Mouse (Mus musculus) small intestine, adult 2 months (tissue): Measurements from ENCODE around the gene Frs3. TPM values are rescaled to one million over a fixed set of nuclear protein-coding genes. Genes with fewer than 3 reads are reported as not detected.
"Not testable (repeated sequence)": the region's sequence is repeated elsewhere in the genome, so short reads cannot be mapped to it uniquely, and the experiment has no call there.

Experiments
- H3K27ac ChIP-seq: fragments of 200-500 bp; 2 replicates; pipeline ENCODE4 v1.5.1; 2012; ENCODE audit warnings: low read depth, low read length, control low read depth, inconsistent platforms; ENCODE audit not compliant: insufficient read depth
- H3K27me3 ChIP-seq: fragments of 200-500 bp; 2 replicates; pipeline ENCODE4 v1.6.1; 2012; ENCODE audit warnings: mild to moderate bottlenecking, moderate library complexity, low read length, inconsistent platforms; ENCODE audit not compliant: control insufficient read depth, insufficient read depth
- H3K36me3 ChIP-seq: fragments of 200-500 bp; 2 replicates; pipeline ENCODE4 v1.6.1; 2012; ENCODE audit warnings: mild to moderate bottlenecking, low read length, control low read depth, inconsistent platforms; ENCODE audit not compliant: control insufficient read depth, insufficient read depth
- H3K4me1 ChIP-seq: fragments of 200-500 bp; 2 replicates; pipeline ENCODE4 v1.6.1; 2012; ENCODE audit warnings: low read length, inconsistent platforms, mixed read lengths; ENCODE audit not compliant: control insufficient read depth, insufficient read depth, insufficient read length
- H3K4me3 ChIP-seq: fragments of 200-500 bp; 2 replicates; pipeline ENCODE4 v1.5.1; 2012; ENCODE audit warnings: low read depth, mild to moderate bottlenecking, control low read depth, inconsistent platforms, low read length, moderate library complexity
- CTCF ChIP-seq: fragments of 200-500 bp; IDR thresholded peaks from 2 replicates; pipeline ENCODE4 v1.5.1; 2012; ENCODE audit warnings: low read depth, mild to moderate bottlenecking, control low read depth, inconsistent platforms, low read length, moderate library complexity, mixed read lengths; ENCODE audit not compliant: insufficient replicate concordance, insufficient read length; ENCODE audit errors: extremely low read depth
- POLR2A ChIP-seq: fragments of 200-500 bp; IDR thresholded peaks from 2 replicates; pipeline ENCODE4 v1.6.1; 2012; ENCODE audit warnings: low read depth, mild to moderate bottlenecking, control low read depth, inconsistent platforms, low read length, moderate library complexity
- WGBS: fragments of 180-500 bp; shearing (Covaris S2); methylation state at CpG from one replicate; pipeline ENCODE4 v1.1.7; 2018; 5-methylcytosine and 5-hydroxymethylcytosine counted together
- polyA plus RNA-seq: library from polyadenylated mRNA; depleted of rRNA; stranded (reverse); fragments of >200 nt; gene quantifications from 2 replicates; pipeline ENCODE4 v1.2.3, GENCODE M21; 2012; rRNA removed

The Frs3 gene
- polyA plus RNA-seq, result 7.1 and 13.1 TPM in 2 replicates

DNA sequence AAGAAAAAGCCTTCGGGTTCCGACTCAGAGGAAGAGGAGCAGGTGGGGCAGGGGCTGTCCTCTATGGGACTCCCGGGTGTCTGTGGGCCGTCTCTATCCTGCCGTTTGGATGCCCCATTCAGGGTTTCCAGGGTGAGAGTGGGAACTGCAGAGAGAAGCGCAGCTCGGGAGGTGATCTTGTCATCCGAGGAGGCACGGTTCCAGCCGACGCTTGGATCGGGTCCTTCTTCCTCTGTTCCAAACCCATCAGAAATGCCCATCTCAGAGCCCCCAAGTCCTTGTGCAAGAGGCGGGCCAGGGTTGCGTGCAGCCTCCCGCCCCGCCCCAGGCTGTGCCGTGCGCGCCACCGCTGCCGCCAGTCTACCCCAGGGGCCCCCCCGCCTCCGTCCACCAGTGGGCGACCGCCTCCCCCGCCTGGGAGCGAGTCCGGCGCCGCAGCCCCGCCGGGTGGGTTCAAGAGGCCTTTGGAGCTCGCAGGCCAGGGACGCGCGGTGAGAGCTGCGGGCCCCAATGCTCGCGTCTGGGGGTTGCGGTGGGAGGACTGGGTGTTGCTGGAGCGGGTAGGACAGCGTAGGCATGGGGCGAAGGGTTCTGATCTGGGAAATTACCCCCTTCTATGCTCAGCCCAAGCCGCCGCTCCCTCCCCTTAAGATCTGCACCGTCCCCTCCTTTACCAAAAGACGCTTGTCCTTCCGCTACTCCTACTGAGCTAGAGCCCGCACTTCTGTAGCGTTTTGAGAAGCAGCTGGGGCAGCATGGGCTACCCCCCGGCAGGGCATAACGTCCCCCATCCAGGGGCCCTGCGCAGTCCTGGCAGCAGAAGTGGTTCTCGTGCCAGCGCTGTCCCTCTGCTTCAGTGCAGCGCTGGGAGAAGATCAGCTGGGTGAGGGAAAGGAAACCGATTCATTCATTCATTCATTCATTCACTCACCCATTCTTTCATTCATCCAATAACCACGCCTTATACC is at the start of gene Frs3:
Gene Frs3, plus strand, starts transcription at position 423 of the 968 bp plus-strand sequence.
- peaks cover 6% of the 10 kb centered on the region for H3K4me1 ChIP-seq
- peak within 1 kb of the TSS; percentile 82 for H3K4me3 ChIP-seq
- no peaks in the 10 kb centered on the region for H3K27me3 ChIP-seq
- WGBS, result 3% methylated on average over 58 of the region's 58 CpGs
- H3K27ac ChIP-seq, result no peak within 1 kb of the TSS
- H3K36me3 ChIP-seq, result peaks cover 1% of the 10 kb centered on the region; the same call in 1 of the 2 replicates
- TF ChIP-seq CTCF (no peak), POLR2A (no peak)

- WGBS, result 85% methylated on average over 2 of the region's 2 CpGs
- H3K4me1 ChIP-seq, result no peaks in the 10 kb centered on the region
Measured at GRCm38 (mm10) chr17:47642992-47643391, 45.8 kb upstream of the Frs3 start.

DNA sequence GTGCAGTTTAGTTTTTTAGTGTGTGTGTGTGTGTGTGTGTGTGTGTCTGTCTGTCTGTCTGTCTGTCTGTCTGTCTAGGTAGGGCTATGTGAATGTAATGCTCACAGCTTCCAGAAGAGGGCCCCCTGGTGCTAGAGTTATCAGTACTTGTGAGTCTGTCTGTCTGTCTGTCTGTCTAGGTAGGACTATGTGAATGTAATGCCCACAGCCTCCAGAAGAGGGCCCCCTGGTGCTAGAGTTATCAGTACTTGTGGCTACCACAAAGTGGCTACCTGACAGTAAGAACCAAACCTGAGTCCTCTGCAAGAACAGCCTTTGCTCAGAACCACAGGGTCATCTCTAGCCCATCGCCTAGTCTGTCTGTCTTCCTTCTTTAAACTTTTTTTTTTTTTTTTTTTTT is 42.1 kb upstream of the Frs3 start:
- H3K4me1 ChIP-seq, result no peaks in the 10 kb centered on the region
- no peak overlapping the region for H3K27ac ChIP-seq
- H3K27me3 ChIP-seq, result no peaks in the 10 kb centered on the region
- TF ChIP-seq POLR2A (no peak), CTCF (peak; percentile 42; the same call in 1 of the 2 replicates)
- H3K36me3 ChIP-seq, result peaks cover 1% of the 10 kb centered on the region; the same call in 1 of the 2 replicates
- 88% methylated on average over 1 of the region's 1 CpGs for WGBS
- no peak overlapping the region for H3K4me3 ChIP-seq

More at GRCm38 (mm10) chr17:47642992-47643391, 45.8 kb upstream of the Frs3 start:
- Histone ChIP-seq H3K4me3 (no peak overlapping the region), H3K27me3 (no peaks in the 10 kb centered on the region), H3K27ac (no peak overlapping the region), H3K36me3 (no peaks in the 10 kb centered on the region)
- TF ChIP-seq CTCF (no peak), POLR2A (no peak)

DNA sequence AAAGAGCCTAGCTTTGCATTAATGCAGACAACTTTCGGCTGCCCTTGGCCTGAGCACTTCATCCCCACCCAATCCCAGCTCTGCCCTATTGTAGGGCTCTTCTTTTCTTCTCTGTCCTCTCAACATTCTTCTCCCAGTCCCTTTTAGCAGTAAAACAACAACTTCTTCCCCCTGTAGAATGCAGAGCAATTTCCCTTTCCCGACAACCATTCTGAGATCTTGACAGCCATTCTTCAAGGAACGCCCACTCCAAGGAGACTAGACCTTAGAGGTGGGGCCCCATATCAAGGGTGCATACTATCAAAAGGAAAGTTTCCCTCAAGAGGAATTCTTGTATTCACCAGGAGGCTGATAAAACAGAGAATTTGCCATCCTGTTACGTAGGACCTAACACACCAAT is 39.9 kb upstream of the Frs3 start:
- Histone ChIP-seq H3K4me1 (no peaks in the 10 kb centered on the region), H3K27me3 (no peaks in the 10 kb centered on the region), H3K36me3 (peaks cover 1% of the 10 kb centered on the region; the same call in 1 of the 2 replicates), H3K27ac (no peak overlapping the region), H3K4me3 (no peak overlapping the region)
- TF ChIP-seq POLR2A, result no peak
- no peak for TF ChIP-seq CTCF
- WGBS, result 85% methylated on average over 4 of the region's 4 CpGs

- no peak overlapping the region for H3K27ac ChIP-seq
- H3K4me3 ChIP-seq, result no peak overlapping the region
- no peak for TF ChIP-seq POLR2A
- TF ChIP-seq CTCF, result no peak
- H3K4me1 ChIP-seq, result no peaks in the 10 kb centered on the region
- H3K27me3 ChIP-seq, result no peaks in the 10 kb centered on the region
- H3K36me3 ChIP-seq, result peaks cover 1% of the 10 kb centered on the region; the same call in 1 of the 2 replicates
- WGBS, result 89% methylated on average over 2 of the region's 2 CpGs
Measured at GRCm38 (mm10) chr17:47651953-47652352, 36.9 kb upstream of the Frs3 start.

- H3K27me3 ChIP-seq, H3K4me1 ChIP-seq, H3K36me3 ChIP-seq, H3K27ac ChIP-seq, H3K4me3 ChIP-seq: not testable (repeated sequence)
- 92% methylated on average over 8 of the region's 8 CpGs for WGBS
Measured at GRCm38 (mm10) chr17:47654346-47654745, 34.5 kb upstream of the Frs3 start.

- H3K4me3 ChIP-seq, result no peak overlapping the region
- no peak overlapping the region for H3K27ac ChIP-seq
- WGBS, result 47% methylated on average over 5 of the region's 5 CpGs
- H3K4me1 ChIP-seq, result no peaks in the 10 kb centered on the region
- no peak for TF ChIP-seq POLR2A
- TF ChIP-seq CTCF, result no peak
- no peaks in the 10 kb centered on the region for H3K27me3 ChIP-seq
- 0 out of 2 replicates have a peak, but pooled peaks cover 1% of the 10 kb centered on the region for H3K36me3 ChIP-seq
Measured at GRCm38 (mm10) chr17:47655697-47656096, 33.1 kb upstream of the Frs3 start.
